Mouse (Mus musculus): ENCODE data around the gene Mnat1. TPM values are rescaled to one million over a fixed set of nuclear protein-coding genes. Genes with fewer than 3 reads are reported as not detected.

Mnat1 gene
- total and polyA plus RNA-seq, 3 experiments = 29.4 to 36.9 TPM; not detected in 1

Other genes with a start within 250 kb of the Mnat1 start
- gene Six6, start 183.8 kb upstream of the Mnat1 start, total RNA-seq (2012; rRNA removed) = not detected in 2 replicates
- gene Six6, start 183.8 kb upstream of the Mnat1 start, polyA plus RNA-seq (2012; ENCODE audit: insufficient read depth in 1 of 2, insufficient read length in 2 of 2, low read depth in 1 of 2, low replicate concordance in 2 of 2, missing spikeins in 1 of 2) = not detected
- gene 4930447C04Rik, start 182.9 kb upstream of the Mnat1 start, total RNA-seq (2012; rRNA removed) = not detected in 2 replicates
- gene 4930447C04Rik, start 182.9 kb upstream of the Mnat1 start, polyA plus RNA-seq (2012; ENCODE audit: insufficient read depth in 1 of 2, insufficient read length in 2 of 2, low read depth in 1 of 2, low replicate concordance in 2 of 2, missing spikeins in 1 of 2) = not detected
- gene Six1, start 69.8 kb upstream of the Mnat1 start, total RNA-seq (2012; rRNA removed) = not detected in 2 replicates
- not detected for gene Six1, start 69.8 kb upstream of the Mnat1 start, polyA plus RNA-seq (2012; ENCODE audit: insufficient read depth in 1 of 2, insufficient read length in 2 of 2, low read depth in 1 of 2, low replicate concordance in 2 of 2, missing spikeins in 1 of 2)
- not detected in 2 replicates for gene Six4, start 10.3 kb upstream of the Mnat1 start, total RNA-seq (2012; rRNA removed)
- not detected for gene Six4, start 10.3 kb upstream of the Mnat1 start, polyA plus RNA-seq (2012; ENCODE audit: insufficient read depth in 1 of 2, insufficient read length in 2 of 2, low read depth in 1 of 2, low replicate concordance in 2 of 2, missing spikeins in 1 of 2)
- 20.8 and 28.1 TPM in 2 replicates for gene Trmt5, start 163.0 kb downstream of the Mnat1 start, total RNA-seq (2012; rRNA removed)
- gene Trmt5, start 163.0 kb downstream of the Mnat1 start, polyA plus RNA-seq (2012; ENCODE audit: insufficient read depth in 1 of 2, insufficient read length in 2 of 2, low read depth in 1 of 2, low replicate concordance in 2 of 2, missing spikeins in 1 of 2) = 10 to 100 TPM in 1 of 2 experiments, not detected in 1; 24.0 TPM
- 2.8 and 3.1 TPM in 2 replicates for gene Slc38a6, start 163.1 kb downstream of the Mnat1 start, total RNA-seq (2012; rRNA removed)
- 1 to 10 TPM in 1 of 2 experiments, not detected in 1; 6.1 TPM for gene Slc38a6, start 163.1 kb downstream of the Mnat1 start, polyA plus RNA-seq (2012; ENCODE audit: insufficient read depth in 1 of 2, insufficient read length in 2 of 2, low read depth in 1 of 2, low replicate concordance in 2 of 2, missing spikeins in 1 of 2)